Mouse (Mus musculus): ENCODE results near the gene Cntn4.

DNA sequence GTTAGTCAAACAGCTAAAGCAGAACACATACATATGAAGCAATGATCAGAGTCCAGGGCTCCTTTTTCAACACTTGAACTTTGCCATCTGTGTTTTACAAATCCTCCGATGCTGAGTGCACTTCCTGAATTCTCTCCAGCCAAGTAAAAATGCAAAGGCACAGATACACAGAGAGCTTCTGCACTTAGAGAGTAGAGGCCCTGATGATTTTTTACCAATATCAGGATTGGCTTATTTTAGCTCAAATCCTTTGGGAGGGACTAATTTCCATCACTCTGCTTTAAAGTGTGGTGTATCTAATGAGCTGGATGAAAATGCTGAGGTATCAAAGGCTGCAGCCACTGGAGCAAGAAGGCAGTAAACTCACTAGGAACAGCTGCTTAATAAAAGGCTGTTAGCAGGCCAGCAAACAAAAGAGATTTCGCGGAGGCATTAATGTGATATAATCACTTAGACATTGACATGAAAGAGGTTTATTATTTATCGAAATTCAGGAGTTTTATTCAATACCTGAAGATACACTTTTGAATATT lies 400.7 kb downstream of the Cntn4 start:
- TF ChIP-seq POLR2A (IDR thresholded peaks at IDR 0.05; ENCODE audit: borderline replicate concordance, extremely low read depth, insufficient read depth, insufficient read length, poor library complexity, severe bottlenecking) (no peak), CTCF (IDR thresholded peaks at IDR 0.05; ENCODE audit: borderline replicate concordance, extremely low read depth, insufficient read depth, insufficient read length) (no peak)

Data from brain, embryonic 14.5 days (tissue).